Mouse (Mus musculus) inflammation-experienced regulatory T-cells, adult 6 months (primary cell): ENCODE measurements around the gene Acox3. TPM values are rescaled to one million over a fixed set of nuclear protein-coding genes. Genes with fewer than 3 reads are reported as not detected.

Experiments used
- ATAC-seq: one replicate; pipeline ENCODE4 v1.8.0; 2017
- polyA plus RNA-seq, 3 experiments: library from polyadenylated mRNA; unstranded; fragments of 100-300 nt; shearing (Covaris generic); gene quantifications; one replicate each; pipeline ENCODE4 v1.2.1; 2017

The Acox3 gene
- 10 to 100 TPM; 20.1 to 25.4 (median 23.4) TPM for polyA plus RNA-seq

- peak; percentile 87 for ATAC-seq
These were observed at the start of gene Acox3 for GRCm38 (mm10) chr5:35582445-35583220. Gene Acox3, plus strand, starts transcription at chr5:35583040.

GRCm38 (mm10) chr5:35536271-35536670, 46.6 kb upstream of the Acox3 start:
- no peak for ATAC-seq

GRCm38 (mm10) chr5:35537474-35537873, 45.4 kb upstream of the Acox3 start:
- no peak for ATAC-seq

GRCm38 (mm10) chr5:35538022-35538421, 44.8 kb upstream of the Acox3 start:
- no peak for ATAC-seq

GRCm38 (mm10) chr5:35539576-35539975, 43.3 kb upstream of the Acox3 start:
- no peak for ATAC-seq

GRCm38 (mm10) chr5:35540555-35540954, 42.3 kb upstream of the Acox3 start:
- no peak for ATAC-seq

GRCm38 (mm10) chr5:35541059-35541790, 41.6 kb upstream of the Acox3 start:
- ATAC-seq: no peak

GRCm38 (mm10) chr5:35546127-35546526, 36.7 kb upstream of the Acox3 start:
- ATAC-seq: no peak

GRCm38 (mm10) chr5:35551855-35552837, 30.7 kb upstream of the Acox3 start:
- no peak for ATAC-seq

GRCm38 (mm10) chr5:35552838-35553539, 29.9 kb upstream of the Acox3 start:
- no peak for ATAC-seq

- no peak for ATAC-seq
These were observed 26.4 kb upstream of the Acox3 start for GRCm38 (mm10) chr5:35556393-35556792.

GRCm38 (mm10) chr5:35557946-35558621, 24.8 kb upstream of the Acox3 start:
- no peak for ATAC-seq

GRCm38 (mm10) chr5:35559447-35559846, 23.4 kb upstream of the Acox3 start:
- no peak for ATAC-seq

- no peak for ATAC-seq
These were observed 20.2 kb upstream of the Acox3 start for GRCm38 (mm10) chr5:35562616-35563015.

GRCm38 (mm10) chr5:35563449-35563848, 19.4 kb upstream of the Acox3 start:
- peak; percentile 56 for ATAC-seq

- ATAC-seq: no peak
These were observed 17.6 kb upstream of the Acox3 start for GRCm38 (mm10) chr5:35565217-35565616.

GRCm38 (mm10) chr5:35566632-35567031, 16.2 kb upstream of the Acox3 start:
- no peak for ATAC-seq

- ATAC-seq: no peak
These were observed 11.3 kb upstream of the Acox3 start for GRCm38 (mm10) chr5:35571546-35571945.

GRCm38 (mm10) chr5:35574653-35575599, 7.9 kb upstream of the Acox3 start, which contains the start of gene Trmt44:
Gene Trmt44, minus strand, starts transcription at chr5:35575070.
- ATAC-seq: peak; percentile 99

- ATAC-seq: no peak
These were observed 6.3 kb upstream of the Acox3 start for GRCm38 (mm10) chr5:35576409-35577020.
